Mouse (Mus musculus) cerebellum, adult 11 months (tissue): ENCODE measurements at regions not wholly inside any gene's neighbourhood (a gene's known extent, or its start where the extent isn't known, plus 50 kb on each side); places are given as distances from the start of the nearest gene placed in this dataset.

Experiments used
- DNase-seq: peaks from one replicate; pipeline ENCODE4 v3.0.0; 2022

- no peak for DNase-seq
These were observed 238.3 kb downstream of the Papss1 start for GRCm38 (mm10) chr3:131802841-131803240.

GRCm38 (mm10) chr3:131808127-131808526 lies 243.6 kb downstream of the Papss1 start:
- no peak for DNase-seq

- no peak for DNase-seq
These were observed 248.4 kb downstream of the Papss1 start for GRCm38 (mm10) chr3:131812968-131813367.

GRCm38 (mm10) chr3:131818806-131819205 lies 254.2 kb downstream of the Papss1 start:
- DNase-seq = no peak

- no peak for DNase-seq
These were observed 227.7 kb upstream of the Dkk2 start for GRCm38 (mm10) chr3:131857442-131857841.

- no peak for DNase-seq
These were observed 226.0 kb upstream of the Dkk2 start for GRCm38 (mm10) chr3:131859083-131859482.

GRCm38 (mm10) chr3:131865106-131865505 lies 220.0 kb upstream of the Dkk2 start:
- no peak for DNase-seq

GRCm38 (mm10) chr3:131867266-131867665 lies 217.8 kb upstream of the Dkk2 start:
- DNase-seq = no peak

- DNase-seq = no peak
These were observed 216.7 kb upstream of the Dkk2 start for GRCm38 (mm10) chr3:131868219-131868964.

GRCm38 (mm10) chr3:131869306-131869705 lies 215.8 kb upstream of the Dkk2 start:
- no peak for DNase-seq

GRCm38 (mm10) chr3:131882667-131883066 lies 202.4 kb upstream of the Dkk2 start:
- no peak for DNase-seq

- DNase-seq = no peak
These were observed 198.6 kb upstream of the Dkk2 start for GRCm38 (mm10) chr3:131886470-131886869.

GRCm38 (mm10) chr3:131886984-131887383 lies 198.1 kb upstream of the Dkk2 start:
- DNase-seq = no peak

GRCm38 (mm10) chr3:131887670-131888069 lies 197.4 kb upstream of the Dkk2 start:
- no peak for DNase-seq

- no peak for DNase-seq
These were observed 193.2 kb upstream of the Dkk2 start for GRCm38 (mm10) chr3:131891941-131892340.

- no peak for DNase-seq
These were observed 191.9 kb upstream of the Dkk2 start for GRCm38 (mm10) chr3:131893061-131893804.

GRCm38 (mm10) chr3:131895057-131895456 lies 190.0 kb upstream of the Dkk2 start:
- no peak for DNase-seq

GRCm38 (mm10) chr3:131913534-131913933 lies 171.6 kb upstream of the Dkk2 start:
- no peak for DNase-seq

- no peak for DNase-seq
These were observed 170.7 kb upstream of the Dkk2 start for GRCm38 (mm10) chr3:131914372-131914771.

- DNase-seq = no peak
These were observed 170.1 kb upstream of the Dkk2 start for GRCm38 (mm10) chr3:131914997-131915396.

- no peak for DNase-seq
These were observed 167.2 kb upstream of the Dkk2 start for GRCm38 (mm10) chr3:131917734-131918534.

GRCm38 (mm10) chr3:131919476-131919875 lies 165.6 kb upstream of the Dkk2 start:
- no peak for DNase-seq

- no peak for DNase-seq
These were observed 163.9 kb upstream of the Dkk2 start for GRCm38 (mm10) chr3:131921161-131921560.

GRCm38 (mm10) chr3:131922733-131923132 lies 162.4 kb upstream of the Dkk2 start:
- DNase-seq = no peak
